Mouse (Mus musculus) liver, adult (tissue): Measurements from ENCODE around the gene Zmym6.

Source experiments
- GATA4 ChIP-seq: IDR thresholded peaks from 2 replicates; pipeline ENCODE4 v1.6.1; 2014; ENCODE audit warnings: mild to moderate bottlenecking, low read length; ENCODE audit not compliant: insufficient replicate concordance

The Zmym6 gene

GRCm38 (mm10) chr4:127076875-127077548 is at the start of gene Zmym6:
Gene Zmym6 (plus strand): TSS chr4:127077383.
- TF ChIP-seq GATA4: peak; percentile 3; the same call in 1 of the 2 replicates

- no peak for TF ChIP-seq GATA4
These were observed 40.0 kb upstream of the Zmym6 start for GRCm38 (mm10) chr4:127037158-127037557.

GRCm38 (mm10) chr4:127037908-127038827 is 39.0 kb upstream of the Zmym6 start:
- no peak for TF ChIP-seq GATA4

GRCm38 (mm10) chr4:127038828-127039349 is 38.3 kb upstream of the Zmym6 start:
- no peak for TF ChIP-seq GATA4

GRCm38 (mm10) chr4:127039871-127040483 is 37.2 kb upstream of the Zmym6 start:
- TF ChIP-seq GATA4: no peak

- no peak for TF ChIP-seq GATA4
These were observed 33.6 kb upstream of the Zmym6 start for GRCm38 (mm10) chr4:127043540-127043939.

- TF ChIP-seq GATA4: no peak
These were observed 26.1 kb upstream of the Zmym6 start for GRCm38 (mm10) chr4:127051121-127051520.

- no peak for TF ChIP-seq GATA4
These were observed 24.1 kb upstream of the Zmym6 start for GRCm38 (mm10) chr4:127053071-127053470.

GRCm38 (mm10) chr4:127054522-127055198 is 22.5 kb upstream of the Zmym6 start:
- no peak for TF ChIP-seq GATA4

- no peak for TF ChIP-seq GATA4
These were observed 16.4 kb upstream of the Zmym6 start, which contains the start of gene Zmym1 for GRCm38 (mm10) chr4:127060585-127061290. Gene Zmym1 (minus strand): TSS chr4:127061152.

GRCm38 (mm10) chr4:127064051-127064450 is 13.1 kb upstream of the Zmym6 start:
- no peak for TF ChIP-seq GATA4

GRCm38 (mm10) chr4:127074915-127075314 is 2.3 kb upstream of the Zmym6 start:
- no peak for TF ChIP-seq GATA4

GRCm38 (mm10) chr4:127080806-127081205 is 3.6 kb downstream of the Zmym6 start:
- no peak for TF ChIP-seq GATA4

- TF ChIP-seq GATA4: no peak
These were observed 5.9 kb downstream of the Zmym6 start for GRCm38 (mm10) chr4:127083131-127083530.
